Mouse (Mus musculus) liver, adult 2 months (tissue): ENCODE measurements around the gene Kctd20.

Experiments
- CTCF ChIP-seq: fragments of 200-500 bp; IDR thresholded peaks from 2 replicates; pipeline ENCODE4 v1.5.1; 2011; ENCODE audit warnings: low read depth, low read length, control low read depth
- POLR2A ChIP-seq: fragments of 200-500 bp; IDR thresholded peaks from 2 replicates; pipeline ENCODE4 v1.6.1; 2011; ENCODE audit warnings: low read length, control low read depth; ENCODE audit not compliant: insufficient read depth; ENCODE audit errors: extremely low read depth

- TF ChIP-seq CTCF (no peak), POLR2A (no peak)
Measured at GRCm38 (mm10) chr17:28988996-28989395, 37.2 kb downstream of the Kctd20 start.
